Mouse (Mus musculus) embryonic facial prominence, embryonic 12.5 days (tissue): Measurements from ENCODE around the gene Il31. TPM values are rescaled to one million over a fixed set of nuclear protein-coding genes. Genes with fewer than 3 reads are reported as not detected.
"Not testable (repeated sequence)": the region's sequence is repeated elsewhere in the genome, so short reads cannot be mapped to it uniquely, and the experiment has no call there.

ENCODE experiments used
- ATAC-seq: fragments of 200-750 bp; cut with Nextera tagmentation; 2 replicates; pipeline ENCODE4 v1.8.0; 2017; ENCODE audit not compliant: insufficient number of reproducible peaks, insufficient read depth, low FRiP score, low TSS enrichment
- H3K27ac ChIP-seq: fragments of 300-500 bp; sonication (generic); 2 replicates; pipeline ENCODE4 v1.5.1; 2016; ENCODE audit warnings: mild to moderate bottlenecking
- H3K27me3 ChIP-seq: fragments of 300-500 bp; sonication (generic); 2 replicates; pipeline ENCODE4 v1.6.1; 2016; ENCODE audit warnings: mild to moderate bottlenecking, moderate library complexity
- H3K36me3 ChIP-seq: fragments of 300-500 bp; sonication (generic); 2 replicates; pipeline ENCODE4 v1.6.1; 2016; ENCODE audit warnings: mild to moderate bottlenecking
- H3K4me1 ChIP-seq: fragments of 300-500 bp; sonication (generic); 2 replicates; pipeline ENCODE4 v1.6.1; 2016
- H3K4me2 ChIP-seq: fragments of 300-500 bp; sonication (generic); replicated peaks from 2 replicates; pipeline ENCODE4 v1.6.1; 2016; ENCODE audit warnings: mild to moderate bottlenecking, moderate library complexity
- H3K4me3 ChIP-seq: fragments of 300-500 bp; sonication (generic); 2 replicates; pipeline ENCODE4 v1.5.1; 2016; ENCODE audit warnings: mild to moderate bottlenecking
- H3K9ac ChIP-seq: fragments of 300-500 bp; sonication (generic); 2 replicates; pipeline ENCODE4 v1.6.1; 2016; ENCODE audit warnings: mild to moderate bottlenecking, moderate library complexity
- H3K9me3 ChIP-seq: fragments of 300-500 bp; sonication (generic); 2 replicates; pipeline ENCODE4 v1.6.1; 2016; ENCODE audit warnings: mild to moderate bottlenecking, moderate library complexity
- WGBS: fragments of 180-500 bp; shearing (Covaris S2); methylation state at CpG from one replicate; pipeline ENCODE4 v1.1.7; 2016; 5-methylcytosine and 5-hydroxymethylcytosine counted together
- polyA plus RNA-seq: library from polyadenylated mRNA; unstranded; fragments of >200 nt; fragmentation: Nextera tagmentation; extraction: Ambion mirVana; gene quantifications from 2 replicates; pipeline ENCODE4 v1.2.1, GENCODE M21; 2016

Il31 gene
- polyA plus RNA-seq, 1 experiment from 2014 or later, result not detected

DNA sequence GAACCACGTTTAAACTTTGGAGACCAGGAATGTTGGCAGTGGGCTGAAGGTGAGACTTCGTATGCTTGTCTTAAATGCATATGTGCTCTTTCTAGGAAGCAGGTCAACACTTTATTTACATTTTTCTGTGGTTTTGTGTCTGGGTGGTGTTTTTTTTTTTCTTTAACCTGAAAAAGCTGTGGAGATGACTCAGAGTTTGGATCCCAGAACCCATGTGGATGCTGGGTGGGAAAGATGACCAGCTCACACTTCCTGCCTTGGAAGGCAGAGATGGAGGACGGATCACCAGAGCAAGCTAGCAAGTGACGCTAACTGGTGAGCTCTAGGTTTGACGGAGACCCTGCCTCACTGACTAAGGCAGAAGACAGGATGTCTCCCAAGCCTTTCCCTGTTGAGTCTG lies 25.6 kb upstream of the Il31 start:
- H3K27me3 ChIP-seq, result no peaks in the 10 kb centered on the region
- H3K36me3 ChIP-seq, result peaks cover 62% of the 10 kb centered on the region
- 94% methylated on average over 5 of the region's 5 CpGs for WGBS
- H3K9me3 ChIP-seq, result no peaks in the 10 kb centered on the region
- no peak overlapping the region for H3K4me3 ChIP-seq
- no peak overlapping the region for H3K9ac ChIP-seq
- no peak overlapping the region for H3K27ac ChIP-seq
- H3K4me1 ChIP-seq, result peaks cover 4% of the 10 kb centered on the region; the same call in 1 of the 2 replicates
- no peak for ATAC-seq
- no peak overlapping the region for H3K4me2 ChIP-seq

DNA sequence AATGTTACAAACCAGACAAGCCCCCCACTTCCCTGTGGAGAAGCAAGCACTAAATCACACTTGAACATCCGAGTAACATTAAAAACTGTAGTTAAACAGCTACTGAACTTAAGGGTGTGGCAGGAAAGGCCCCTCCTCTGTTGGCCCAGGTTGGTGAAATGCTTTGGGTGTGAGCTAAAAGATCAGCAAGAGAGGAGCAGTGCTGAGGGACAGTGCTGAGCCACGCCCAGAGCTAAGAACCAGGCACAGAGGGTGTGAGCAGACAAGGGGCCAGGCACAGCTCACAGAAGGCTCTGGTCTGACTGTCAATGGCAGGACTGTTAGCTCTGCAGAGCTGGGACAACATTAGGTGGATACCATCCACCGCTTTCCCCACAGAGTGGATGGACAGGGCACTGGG lies 22.8 kb upstream of the Il31 start:
- Histone ChIP-seq H3K4me3 (no peak overlapping the region), H3K9ac (no peak overlapping the region), H3K27me3 (peaks cover 2% of the 10 kb centered on the region; the same call in 1 of the 2 replicates), H3K36me3 (peaks cover 44% of the 10 kb centered on the region), H3K4me1 (peaks cover 20% of the 10 kb centered on the region), H3K9me3 (no peaks in the 10 kb centered on the region), H3K4me2 (no peak overlapping the region), H3K27ac (no peak overlapping the region)
- ATAC-seq, result no peak
- WGBS, result 79% methylated on average over 3 of the region's 3 CpGs

DNA sequence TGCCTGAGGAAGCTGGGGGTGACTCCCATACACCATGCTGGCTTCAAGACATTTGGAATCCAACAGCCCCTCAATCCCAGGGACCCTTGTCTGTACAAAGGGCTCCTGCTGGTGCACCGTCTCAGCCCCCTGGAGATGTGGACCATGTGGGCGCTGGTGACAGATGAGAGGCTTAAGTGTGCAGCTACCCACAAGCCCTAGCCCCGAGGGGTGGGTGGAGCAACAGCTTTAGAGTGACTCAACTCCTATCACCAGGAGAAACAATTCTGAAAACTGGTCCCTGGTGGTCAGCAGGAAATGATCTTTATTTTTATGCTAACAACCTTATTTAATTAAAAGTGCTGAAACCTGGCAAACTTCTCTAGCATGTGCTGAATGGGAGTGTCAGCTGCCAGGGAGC lies 22.1 kb upstream of the Il31 start:
- not testable (repeated sequence) for ATAC-seq, H3K4me3 ChIP-seq, H3K9me3 ChIP-seq, H3K27ac ChIP-seq, H3K27me3 ChIP-seq, H3K9ac ChIP-seq, H3K4me2 ChIP-seq
- Histone ChIP-seq H3K36me3 (peaks cover 37% of the 10 kb centered on the region), H3K4me1 (peaks cover 20% of the 10 kb centered on the region)
- 82% methylated on average over 3 of the region's 3 CpGs for WGBS

DNA sequence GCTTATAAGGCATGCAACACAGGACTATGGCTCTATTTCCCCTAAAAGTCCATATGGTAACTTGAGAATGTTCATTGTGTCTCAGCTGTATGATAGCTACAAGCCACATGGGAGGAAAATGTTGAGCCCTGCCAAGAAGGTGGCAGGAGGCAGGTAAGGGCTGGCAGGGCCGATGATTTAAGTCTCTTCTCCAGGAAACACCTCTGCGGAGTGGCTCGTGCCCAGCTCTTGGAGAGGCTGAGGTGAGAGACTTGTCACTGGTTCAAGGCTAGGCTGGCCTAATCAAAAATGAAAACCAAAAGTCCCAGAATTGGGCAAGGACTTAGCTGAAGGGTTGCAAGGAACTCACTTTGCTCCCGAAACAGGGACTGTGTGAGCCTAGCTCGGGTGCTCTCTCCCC lies 20.9 kb upstream of the Il31 start, which contains the start of gene B3gnt4:
Gene B3gnt4, plus strand, starts transcription at position 301 of the 400 bp plus-strand sequence.
- H3K27me3 ChIP-seq, result peaks cover 13% of the 10 kb centered on the region
- no peaks in the 10 kb centered on the region for H3K9me3 ChIP-seq
- H3K36me3 ChIP-seq, result peaks cover 24% of the 10 kb centered on the region
- H3K4me1 ChIP-seq, result peaks cover 20% of the 10 kb centered on the region
- H3K4me2 ChIP-seq, result peak within 1 kb of the TSS; percentile 86; the same call in 1 of the 2 replicates
- WGBS, result 82% methylated on average over 5 of the region's 5 CpGs
- no peak within 1 kb of the TSS; the same call in 1 of the 2 replicates for H3K4me3 ChIP-seq
- no peak for ATAC-seq
- no peak within 1 kb of the TSS for H3K9ac ChIP-seq
- no peak within 1 kb of the TSS for H3K27ac ChIP-seq

DNA sequence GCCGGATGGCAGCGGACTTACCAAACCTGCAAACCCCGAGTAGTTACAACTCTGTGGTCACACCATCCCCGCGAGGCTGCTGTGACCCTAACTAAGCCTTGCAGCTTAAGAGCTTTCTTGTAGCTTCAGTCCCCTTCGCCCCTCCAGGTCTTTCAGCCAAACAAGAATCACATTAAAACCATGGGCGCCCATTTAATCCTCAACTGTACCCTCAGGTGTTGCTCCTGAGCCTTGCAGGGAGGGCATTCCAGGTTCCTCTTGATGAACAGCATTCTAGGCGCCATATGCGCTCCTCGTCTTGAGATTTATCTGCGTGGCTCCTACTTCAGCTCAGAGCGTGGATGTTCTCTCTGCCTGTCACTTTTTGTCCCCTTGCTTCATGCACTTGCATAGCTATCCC lies 19.6 kb upstream of the Il31 start:
- H3K4me3 ChIP-seq, result peak overlapping the region; percentile 65
- ATAC-seq, result no peak
- no peak overlapping the region for H3K27ac ChIP-seq
- H3K9ac ChIP-seq, result peak overlapping the region; percentile 61
- peaks cover 22% of the 10 kb centered on the region for H3K36me3 ChIP-seq
- WGBS, result 7% methylated on average over 12 of the region's 12 CpGs
- peak overlapping the region; percentile 86 for H3K4me2 ChIP-seq
- H3K9me3 ChIP-seq, result no peaks in the 10 kb centered on the region
- H3K27me3 ChIP-seq, result peaks cover 13% of the 10 kb centered on the region
- peaks cover 23% of the 10 kb centered on the region for H3K4me1 ChIP-seq

DNA sequence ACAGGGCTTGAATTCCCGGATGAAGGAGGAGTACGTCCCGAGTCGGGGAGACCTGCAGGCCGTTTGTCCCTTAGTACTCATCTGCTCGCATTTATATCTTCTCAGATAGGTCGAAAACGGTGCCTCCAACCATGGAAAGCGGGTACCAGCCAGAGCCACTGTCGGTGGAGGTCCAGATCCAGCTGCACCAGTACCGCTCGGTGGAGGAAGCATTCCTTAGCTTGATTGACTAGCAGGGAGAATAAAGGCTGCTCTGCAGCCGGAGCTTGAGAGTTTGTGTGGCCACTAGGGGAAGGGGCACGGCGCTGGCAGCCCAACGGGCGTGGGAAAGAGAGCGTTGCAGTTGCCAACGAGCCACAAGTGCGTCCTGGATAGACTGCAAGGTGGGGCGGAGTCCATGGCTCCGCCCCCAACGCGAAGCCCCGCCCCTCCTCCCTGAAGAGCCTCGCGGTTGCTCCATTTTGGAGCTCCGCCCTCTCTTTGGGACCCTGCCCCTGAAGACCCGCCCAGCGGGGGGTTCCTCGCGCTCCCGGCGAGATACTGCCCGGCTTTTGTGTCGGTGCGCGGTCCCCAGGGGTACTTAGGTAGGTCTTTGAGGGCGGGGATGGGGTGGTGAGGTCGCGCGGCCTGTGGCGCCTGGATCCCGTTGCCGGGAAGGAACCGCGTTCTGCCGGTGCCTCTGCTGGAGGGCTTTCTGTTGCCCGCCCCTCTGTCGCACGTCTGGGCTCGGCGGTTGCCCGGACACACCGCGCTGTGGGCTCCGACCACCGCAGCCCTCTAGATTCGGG lies 18.8 kb upstream of the Il31 start:
- H3K4me1 ChIP-seq, result peaks cover 23% of the 10 kb centered on the region
- H3K9me3 ChIP-seq, result no peaks in the 10 kb centered on the region
- 2% methylated on average over 59 of the region's 59 CpGs for WGBS
- peaks cover 18% of the 10 kb centered on the region for H3K36me3 ChIP-seq
- no peak overlapping the region for H3K27ac ChIP-seq
- peak overlapping the region; percentile 86 for H3K4me2 ChIP-seq
- peak; percentile 80 for ATAC-seq
- peak overlapping the region; percentile 65 for H3K4me3 ChIP-seq
- H3K9ac ChIP-seq, result peak overlapping the region; percentile 61
- peaks cover 13% of the 10 kb centered on the region for H3K27me3 ChIP-seq

DNA sequence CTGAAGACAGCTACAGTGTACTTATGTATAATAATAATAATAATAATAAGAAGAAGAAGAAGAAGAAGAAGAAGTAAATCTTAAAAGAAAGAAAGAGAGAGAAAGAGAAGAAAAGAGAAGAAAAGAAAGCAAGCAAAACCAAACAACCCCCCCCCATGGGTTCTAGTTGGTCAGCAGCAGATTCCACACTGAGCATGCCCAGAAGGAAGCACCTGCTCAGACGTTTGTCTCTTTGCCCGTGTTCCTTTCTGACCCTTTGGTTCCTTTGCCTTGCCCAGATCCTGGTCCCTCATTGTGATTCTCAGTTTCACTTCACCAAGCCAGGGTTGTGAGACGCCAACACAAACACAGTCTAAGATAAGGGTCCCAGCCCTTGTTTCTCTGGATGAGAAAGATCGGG lies 12.7 kb upstream of the Il31 start:
- ATAC-seq, result no peak
- no peak overlapping the region for H3K4me2 ChIP-seq

DNA sequence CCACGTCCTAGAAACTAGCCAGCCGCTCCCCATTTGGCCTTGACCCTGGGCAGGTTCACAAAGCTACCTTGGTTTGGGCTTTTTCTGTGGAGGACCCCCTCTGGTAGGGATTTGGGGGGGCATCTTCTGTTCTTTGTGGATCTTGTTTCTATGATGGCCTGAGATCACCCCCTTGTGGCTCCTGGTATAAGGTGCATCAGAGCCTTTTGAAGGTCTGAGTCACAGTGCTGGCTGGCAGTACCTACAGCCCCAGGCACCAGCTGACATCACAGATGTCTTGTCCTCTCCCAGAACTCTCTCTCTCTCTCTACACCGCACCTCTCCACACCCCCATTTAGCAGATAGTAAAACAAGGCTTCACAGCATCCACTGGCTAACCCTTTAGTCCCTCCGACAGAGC lies 10.4 kb upstream of the Il31 start:
- Histone ChIP-seq H3K4me1 (peaks cover 14% of the 10 kb centered on the region), H3K27ac (no peak overlapping the region), H3K4me2 (no peak overlapping the region), H3K9me3 (no peaks in the 10 kb centered on the region), H3K36me3 (no peaks in the 10 kb centered on the region), H3K27me3 (no peaks in the 10 kb centered on the region), H3K4me3 (no peak overlapping the region), H3K9ac (no peak overlapping the region)
- ATAC-seq, result no peak
- WGBS, result 39% methylated on average over 4 of the region's 4 CpGs

More for the DNA sequence above, 12.7 kb upstream of the Il31 start:
- Histone ChIP-seq H3K4me1 (peaks cover 8% of the 10 kb centered on the region), H3K27ac (no peak overlapping the region), H3K36me3 (no peaks in the 10 kb centered on the region), H3K9ac (no peak overlapping the region), H3K4me3 (no peak overlapping the region), H3K9me3 (no peaks in the 10 kb centered on the region), H3K27me3 (peaks cover 10% of the 10 kb centered on the region)
- WGBS, result 71% methylated on average over 4 of the region's 4 CpGs

DNA sequence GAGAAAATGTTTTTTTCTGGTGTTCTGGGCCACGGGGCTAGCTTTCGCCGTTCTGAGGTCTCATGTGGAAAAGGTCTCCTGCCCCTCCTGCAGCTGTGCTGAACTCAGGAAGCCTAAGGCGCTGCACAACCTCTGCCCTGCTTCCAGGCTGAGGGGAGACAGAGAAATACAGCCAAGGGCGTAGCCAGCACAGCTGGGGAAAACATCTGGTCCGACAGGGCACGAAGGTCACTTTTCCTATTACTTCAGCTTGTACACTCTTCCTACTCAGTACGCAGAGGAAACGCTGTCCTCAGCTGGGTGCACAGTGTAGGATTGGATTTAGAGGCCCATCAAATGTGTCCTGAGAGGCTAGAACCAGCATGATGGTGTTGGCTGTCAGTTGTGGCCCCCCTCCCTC lies 646 bp upstream of the Il31 start:
- Histone ChIP-seq H3K4me1 (peaks cover 10% of the 10 kb centered on the region; the same call in 1 of the 2 replicates), H3K4me2 (no peak overlapping the region), H3K27me3 (no peaks in the 10 kb centered on the region), H3K4me3 (no peak overlapping the region), H3K9me3 (no peaks in the 10 kb centered on the region), H3K9ac (no peak overlapping the region), H3K27ac (no peak overlapping the region), H3K36me3 (no peaks in the 10 kb centered on the region)
- ATAC-seq, result no peak
- WGBS, result 43% methylated on average over 9 of the region's 9 CpGs

DNA sequence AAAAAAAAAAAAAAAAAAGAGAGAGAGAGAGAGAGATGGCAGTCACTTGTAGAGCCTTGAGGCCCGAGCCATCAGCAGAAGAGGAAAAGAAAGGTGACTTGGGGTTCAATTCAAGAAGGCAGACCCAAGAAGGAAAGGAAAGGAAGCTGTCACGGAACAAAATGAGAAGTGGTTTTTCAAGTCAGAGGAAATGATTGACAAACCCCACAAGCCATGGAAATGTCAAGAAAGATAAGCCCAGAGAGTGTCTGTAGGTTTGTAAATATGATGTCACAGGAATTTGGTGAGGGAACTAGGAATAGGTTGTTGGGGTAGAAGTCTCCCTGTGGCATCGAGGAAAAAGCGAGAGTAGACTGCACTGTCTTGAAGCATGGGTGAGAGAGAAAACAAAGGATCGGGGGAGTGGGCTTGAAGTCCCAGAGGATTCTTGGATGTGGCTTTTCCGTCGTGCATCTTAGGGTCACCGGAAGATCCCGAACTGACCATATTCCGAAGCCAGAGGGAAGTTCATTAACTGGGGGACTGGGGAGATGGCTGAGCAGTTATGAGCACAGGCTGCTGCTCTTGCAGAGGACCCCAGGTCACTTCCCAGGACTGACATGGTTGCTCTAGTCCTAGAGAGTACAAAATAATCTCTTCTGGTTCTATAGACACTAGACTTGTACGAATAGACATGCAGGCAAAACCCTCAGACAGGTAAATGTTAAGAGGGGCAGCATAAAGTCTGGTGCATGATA lies 1.5 kb downstream of the Il31 start:
- no peak overlapping the region for H3K4me3 ChIP-seq
- WGBS, result 83% methylated on average over 11 of the region's 11 CpGs
- H3K9ac ChIP-seq, result no peak overlapping the region
- H3K27ac ChIP-seq, result no peak overlapping the region
- peaks cover 10% of the 10 kb centered on the region; the same call in 1 of the 2 replicates for H3K4me1 ChIP-seq
- no peak for ATAC-seq
- no peaks in the 10 kb centered on the region for H3K36me3 ChIP-seq
- no peaks in the 10 kb centered on the region for H3K27me3 ChIP-seq
- H3K4me2 ChIP-seq, result no peak overlapping the region
- H3K9me3 ChIP-seq, result no peaks in the 10 kb centered on the region

DNA sequence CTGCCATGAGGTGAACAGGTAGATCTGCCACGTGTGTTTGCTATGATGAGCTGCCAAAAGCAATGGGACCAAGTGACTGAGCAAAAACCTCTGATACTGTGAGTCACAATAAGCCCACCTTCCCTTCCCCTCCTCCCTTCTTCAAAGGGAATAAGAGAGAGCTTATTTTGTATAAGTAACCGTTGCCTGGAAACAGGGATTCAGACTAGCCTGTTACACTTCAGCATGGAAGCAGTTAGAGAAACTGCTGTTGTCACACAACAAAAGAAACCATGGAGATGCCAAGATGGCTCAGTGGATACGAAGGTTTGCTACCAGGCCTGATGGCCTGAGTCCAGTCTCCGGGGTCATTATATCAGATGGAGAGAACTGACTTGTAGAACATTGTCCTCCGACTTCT lies 15.5 kb downstream of the Il31 start:
- H3K9ac ChIP-seq, result no peak overlapping the region
- no peak overlapping the region for H3K27ac ChIP-seq
- WGBS, result 87% methylated on average over 5 of the region's 5 CpGs
- no peaks in the 10 kb centered on the region for H3K36me3 ChIP-seq
- H3K9me3 ChIP-seq, result no peaks in the 10 kb centered on the region
- H3K4me1 ChIP-seq, result no peaks in the 10 kb centered on the region
- ATAC-seq, result no peak
- no peak overlapping the region for H3K4me3 ChIP-seq
- no peaks in the 10 kb centered on the region for H3K27me3 ChIP-seq
- H3K4me2 ChIP-seq, result no peak overlapping the region
